Mouse (Mus musculus) MEL (cell line): ENCODE results near the gene Mov10l1. TPM values are rescaled to one million over a fixed set of nuclear protein-coding genes. Genes with fewer than 3 reads are reported as not detected.

Experiments
- DNase-seq: peaks from one replicate; pipeline ENCODE4 v3.0.0; 2011; ENCODE audit warnings: low read depth, low spot score
- H3K27ac ChIP-seq: 2 replicates; pipeline ENCODE4 v1.5.1; 2012; ENCODE audit warnings: low read depth, mild to moderate bottlenecking, control low read depth, low read length, moderate library complexity; ENCODE audit not compliant: control insufficient read depth
- H3K27me3 ChIP-seq, 2 experiments: fragments of 150-350 bp in 1 of 2; sonication (generic) in 1 of 2; 2 replicates each; pipeline ENCODE4 v1.6.1; 2012; ENCODE audit warnings: low read length in 2 of 2, mild to moderate bottlenecking in 2 of 2, improper control_type of control experiment in 1 of 2, moderate library complexity in 1 of 2; ENCODE audit not compliant: insufficient read depth in 2 of 2, control insufficient read depth in 1 of 2
- H3K36me3 ChIP-seq, 2 experiments: 2 replicates each; pipeline ENCODE4 v1.6.1; 2012 to 2014; ENCODE audit warnings: low read length in 2 of 2, improper control_type of control experiment in 1 of 2, inconsistent platforms in 1 of 2, mild to moderate bottlenecking in 1 of 2; ENCODE audit not compliant: insufficient read depth in 2 of 2, control insufficient read depth in 1 of 2
- H3K4me1 ChIP-seq, 2 experiments: fragments of 150-350 bp in 1 of 2; sonication (generic) in 1 of 2; 2 replicates each; pipeline ENCODE4 v1.6.1; 2012; ENCODE audit warnings: low read length in 2 of 2, improper control_type of control experiment in 1 of 2, mild to moderate bottlenecking in 1 of 2; ENCODE audit not compliant: insufficient read depth in 2 of 2, control insufficient read depth in 1 of 2
- H3K4me3 ChIP-seq, 2 experiments: fragments of 150-350 bp in 1 of 2; sonication (generic) in 1 of 2; 2 replicates each; pipeline ENCODE4 v1.5.1; 2012; ENCODE audit warnings: low read depth in 2 of 2, low read length in 2 of 2, mild to moderate bottlenecking in 2 of 2, moderate library complexity in 2 of 2, control low read depth in 1 of 2, improper control_type of control experiment in 1 of 2; ENCODE audit not compliant: control insufficient read depth in 1 of 2, insufficient read depth in 1 of 2
- H3K79me2 ChIP-seq: 2 replicates; pipeline ENCODE4 v1.6.1; 2012; ENCODE audit warnings: mild to moderate bottlenecking, low read length, moderate library complexity; ENCODE audit not compliant: control insufficient read depth, poor library complexity, insufficient read depth
- H3K9ac ChIP-seq: 2 replicates; pipeline ENCODE4 v1.6.1; 2012; ENCODE audit warnings: low read depth, mild to moderate bottlenecking, control low read depth, low read length, moderate library complexity; ENCODE audit not compliant: control insufficient read depth, poor library complexity, severe bottlenecking
- H3K9me3 ChIP-seq: fragments of 150-350 bp; sonication (generic); replicated peaks from 2 replicates; pipeline ENCODE4 v1.6.1; 2012; ENCODE audit warnings: mild to moderate bottlenecking, low read length, improper control_type of control experiment, moderate library complexity; ENCODE audit not compliant: insufficient read depth
- BHLHE40 ChIP-seq: IDR thresholded peaks from 2 replicates; pipeline ENCODE4 v1.6.1; 2012; ENCODE audit warnings: low read depth, mild to moderate bottlenecking, inconsistent platforms, low read length, improper control_type of control experiment, borderline replicate concordance
- CHD2 ChIP-seq: IDR thresholded peaks from 2 replicates; pipeline ENCODE4 v1.6.1; 2011; ENCODE audit warnings: low read length, improper control_type of control experiment
- CTCF ChIP-seq, 3 experiments: IDR thresholded peaks in 2 of 3; conservative IDR thresholded peaks in 1 of 3; 2 replicates each; pipeline ENCODE4 v1.5.1; 2011 to 2012; ENCODE audit warnings: low read length in 3 of 3, low read depth in 2 of 3, mild to moderate bottlenecking in 2 of 3, improper control_type of control experiment in 1 of 3, inconsistent platforms in 1 of 3, mixed read lengths in 1 of 3, moderate library complexity in 1 of 3; ENCODE audit not compliant: control insufficient read depth in 1 of 3, insufficient read depth in 1 of 3, poor library complexity in 1 of 3, severe bottlenecking in 1 of 3
- ELF1 ChIP-seq: IDR thresholded peaks from 2 replicates; pipeline ENCODE4 v1.6.1; 2014; ENCODE audit warnings: low read depth, mild to moderate bottlenecking, inconsistent platforms, low read length, improper control_type of control experiment, moderate library complexity
- ETS1 ChIP-seq: IDR thresholded peaks from 2 replicates; pipeline ENCODE4 v1.6.1; 2012; ENCODE audit warnings: low read depth, mild to moderate bottlenecking, inconsistent platforms, low read length, improper control_type of control experiment, moderate library complexity
- GATA1 ChIP-seq: IDR thresholded peaks from 2 replicates; pipeline ENCODE4 v1.6.1; 2011; ENCODE audit warnings: low read depth, low read length, improper control_type of control experiment
- HCFC1 ChIP-seq: IDR thresholded peaks from 2 replicates; pipeline ENCODE4 v1.6.1; 2012; ENCODE audit warnings: low read depth, mild to moderate bottlenecking, inconsistent platforms, low read length, improper control_type of control experiment, moderate library complexity
- JUND ChIP-seq: IDR thresholded peaks from 2 replicates; pipeline ENCODE4 v1.6.1; 2011; ENCODE audit warnings: low read depth, mild to moderate bottlenecking, improper control_type of control experiment, low read length
- MAFK ChIP-seq: IDR thresholded peaks from 2 replicates; pipeline ENCODE4 v1.6.1; 2011; ENCODE audit warnings: low read depth, mild to moderate bottlenecking, low read length, improper control_type of control experiment, borderline replicate concordance
- MAX ChIP-seq: IDR thresholded peaks from 2 replicates; pipeline ENCODE4 v1.6.1; 2011; ENCODE audit warnings: low read length, improper control_type of control experiment
- MEF2A ChIP-seq: IDR thresholded peaks from 2 replicates; pipeline ENCODE4 v1.6.1; 2014; ENCODE audit warnings: low read depth, mild to moderate bottlenecking, inconsistent platforms, low read length, improper control_type of control experiment; ENCODE audit not compliant: poor library complexity, insufficient replicate concordance, severe bottlenecking; ENCODE audit errors: extremely low read depth
- MYB ChIP-seq: IDR thresholded peaks from 2 replicates; pipeline ENCODE4 v1.6.1; 2011; ENCODE audit warnings: mild to moderate bottlenecking, low read depth, low read length, improper control_type of control experiment
- MYC ChIP-seq: IDR thresholded peaks from 2 replicates; pipeline ENCODE4 v1.6.1; 2011; ENCODE audit warnings: low read depth, mild to moderate bottlenecking, low read length, improper control_type of control experiment, moderate library complexity
- NELFE ChIP-seq: IDR thresholded peaks from 2 replicates; pipeline ENCODE4 v1.6.1; 2011; ENCODE audit warnings: low read depth, low read length, improper control_type of control experiment
- POLR2A ChIP-seq, 2 experiments: IDR thresholded peaks; 2 replicates each; pipeline ENCODE4 v1.6.1; 2011 to 2012; ENCODE audit warnings: low read length in 2 of 2, mild to moderate bottlenecking in 2 of 2, control low read depth in 1 of 2, improper control_type of control experiment in 1 of 2, low read depth in 1 of 2, moderate library complexity in 1 of 2; ENCODE audit not compliant: control insufficient read depth in 1 of 2, insufficient read depth in 1 of 2, poor library complexity in 1 of 2
- POLR2AphosphoS5 ChIP-seq: IDR thresholded peaks from 2 replicates; pipeline ENCODE4 v1.6.1; 2012; ENCODE audit warnings: low read depth, borderline replicate concordance, mild to moderate bottlenecking, inconsistent platforms, low read length, moderate library complexity, mixed read lengths
- RAD21 ChIP-seq: IDR thresholded peaks from 2 replicates; pipeline ENCODE4 v1.6.1; 2011; ENCODE audit warnings: mild to moderate bottlenecking, low read depth, low read length, improper control_type of control experiment
- RCOR1 ChIP-seq: IDR thresholded peaks from 2 replicates; pipeline ENCODE4 v1.6.1; 2012; ENCODE audit warnings: low read depth, mild to moderate bottlenecking, inconsistent platforms, low read length, improper control_type of control experiment
- SMC3 ChIP-seq: IDR thresholded peaks from 2 replicates; pipeline ENCODE4 v1.6.1; 2011; ENCODE audit warnings: low read depth, low read length, improper control_type of control experiment
- TCF12 ChIP-seq: IDR thresholded peaks from 2 replicates; pipeline ENCODE4 v1.6.1; 2014; ENCODE audit warnings: low read depth, mild to moderate bottlenecking, inconsistent platforms, low read length, improper control_type of control experiment, moderate library complexity
- ZC3H11A ChIP-seq: IDR thresholded peaks from 2 replicates; pipeline ENCODE4 v1.6.1; 2012; ENCODE audit warnings: low read depth, mild to moderate bottlenecking, inconsistent platforms, low read length, improper control_type of control experiment
- ZMIZ1 ChIP-seq: IDR thresholded peaks from 2 replicates; pipeline ENCODE4 v1.6.1; 2012; ENCODE audit warnings: low read depth, mild to moderate bottlenecking, inconsistent platforms, low read length, improper control_type of control experiment, moderate library complexity
- ZNF384 ChIP-seq: IDR thresholded peaks from 2 replicates; pipeline ENCODE4 v1.6.1; 2012; ENCODE audit warnings: low read depth, mild to moderate bottlenecking, inconsistent platforms, low read length, improper control_type of control experiment
- polyA plus RNA-seq, 2 experiments: library from polyadenylated mRNA; stranded (reverse) in 1 of 2; unstranded in 1 of 2; fragments of >175 nt in 1 of 2; fragments of >200 nt in 1 of 2; gene quantifications; 2 replicates each; pipeline versions ENCODE4 v1.2.1 to v1.2.4; 2012; ENCODE audit warnings: low replicate concordance in 2 of 2, low read depth in 1 of 2; ENCODE audit not compliant: insufficient read length in 2 of 2, insufficient read depth in 1 of 2, missing spikeins in 1 of 2
- total RNA-seq: library from RNA; depleted of rRNA; stranded (reverse); fragments of 300-350 nt; gene quantifications from 2 replicates; pipeline ENCODE4 v1.2.3, GENCODE M21; 2012

The Mov10l1 gene
- total and polyA plus RNA-seq, 3 experiments: not detected

DNA sequence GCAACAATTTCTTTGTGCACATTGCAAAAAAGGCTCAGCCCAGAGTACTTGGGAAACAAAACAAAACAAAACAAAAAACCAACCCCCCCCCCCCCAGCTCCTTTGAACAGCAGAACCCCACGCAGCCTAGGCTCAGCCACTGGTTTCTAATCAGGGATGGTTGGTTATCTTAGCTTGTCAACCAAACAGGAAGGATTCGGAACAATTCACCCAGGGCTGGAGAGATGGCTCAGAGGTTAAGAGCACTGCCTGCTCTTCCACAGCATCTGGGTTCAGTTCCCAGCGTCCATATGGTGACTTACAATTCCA, 3.6 kb upstream of the Mov10l1 start:
- Histone ChIP-seq H3K9me3 (no peaks in the 10 kb centered on the region), H3K4me3 (no peak overlapping the region), H3K9ac (no peak overlapping the region), H3K36me3 (no peaks in the 10 kb centered on the region), H3K4me1 (no peaks in the 10 kb centered on the region), H3K79me2 (no peaks in the 10 kb centered on the region), H3K27ac (no peak overlapping the region), H3K27me3 (peaks cover 0 to 4% of the 10 kb centered on the region in 2 experiments; a peak in 1 of 4 replicates)
- TF ChIP-seq RAD21 (no peak), RCOR1 (no peak), MYB (no peak), ZMIZ1 (no peak), CTCF (IDR thresholded peaks at IDR 0.05 in 2 of 3, conservative IDR thresholded peaks at IDR 0.05 in 1 of 3; ENCODE audit: control insufficient read depth in 1 of 3, insufficient read depth in 1 of 3, low read depth in 2 of 3, low read length in 3 of 3, poor library complexity in 1 of 3, severe bottlenecking in 1 of 3) (no peak), MAX (no peak), ZNF384 (no peak)
- DNase-seq: no peak

DNA sequence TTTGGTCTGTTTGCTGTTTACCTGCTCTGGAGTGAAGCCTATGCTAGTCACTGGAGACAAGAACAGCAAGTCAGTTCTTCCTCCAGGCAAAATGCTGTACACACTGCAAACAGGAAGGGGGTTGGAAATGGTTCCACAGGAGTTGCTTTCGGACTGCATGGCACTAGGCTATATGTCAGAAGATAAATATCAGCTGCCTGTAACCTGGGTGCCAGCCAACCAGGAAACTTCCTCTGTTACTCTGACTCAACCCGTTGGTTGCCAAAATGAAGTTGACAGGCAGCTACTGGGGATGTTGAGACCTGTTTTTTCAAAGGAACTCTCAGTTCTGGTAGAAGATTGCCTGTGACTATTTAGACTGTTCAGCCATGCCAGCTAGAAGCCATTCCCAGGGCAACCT, 6.5 kb downstream of the Mov10l1 start:
- Histone ChIP-seq H3K36me3 (no peaks in the 10 kb centered on the region), H3K27ac (no peak overlapping the region), H3K27me3 (peaks cover 1 to 2% of the 10 kb centered on the region in 2 experiments; a peak in 3 of 4 replicates), H3K9me3 (no peaks in the 10 kb centered on the region), H3K79me2 (no peaks in the 10 kb centered on the region), H3K9ac (no peak overlapping the region), H3K4me1 (no peaks in the 10 kb centered on the region), H3K4me3 (no peak overlapping the region)
- DNase-seq: peak; percentile 42
- TF ChIP-seq TCF12 (no peak), ZNF384 (no peak), MAX (no peak), MYC (no peak), BHLHE40 (no peak), MEF2A (no peak), NELFE (no peak), JUND (no peak), MAFK (no peak), POLR2AphosphoS5 (no peak), ZC3H11A (no peak), POLR2A (IDR thresholded peaks at IDR 0.05; ENCODE audit: control insufficient read depth in 1 of 2, insufficient read depth in 1 of 2, low read depth in 1 of 2, low read length in 2 of 2, poor library complexity in 1 of 2) (no peak), SMC3 (no peak), ELF1 (no peak), CHD2 (no peak), HCFC1 (no peak), CTCF (IDR thresholded peaks at IDR 0.05 in 2 of 3, conservative IDR thresholded peaks at IDR 0.05 in 1 of 3; ENCODE audit: control insufficient read depth in 1 of 3, insufficient read depth in 1 of 3, low read depth in 2 of 3, low read length in 3 of 3, poor library complexity in 1 of 3, severe bottlenecking in 1 of 3) (no peak), ETS1 (no peak), GATA1 (no peak)
